Mouse (Mus musculus) left cerebral cortex, adult 9 months (tissue): ENCODE data around the gene Tipin.
"Not testable (repeated sequence)": the region's sequence is repeated elsewhere in the genome, so short reads cannot be mapped to it uniquely, and the experiment has no call there.

Experiments used
- DNase-seq, 2 experiments: peaks; one replicate each; pipeline ENCODE4 v3.0.0; 2022; ENCODE audit warnings: low spot score in 2 of 2

The Tipin gene

GRCm38 (mm10) chr9:64281105-64281780 lies at the start of gene Tipin:
Gene Tipin, plus strand, starts transcription at chr9:64281581.
- DNase-seq = peak; percentile 77 to 93

- DNase-seq = peak in 1 of 2 experiments; percentile 32
These were observed 49.7 kb upstream of the Tipin start for GRCm38 (mm10) chr9:64231674-64232073.

- DNase-seq = peak in 1 of 2 experiments; percentile 53
These were observed 49.0 kb upstream of the Tipin start for GRCm38 (mm10) chr9:64232257-64232957.

GRCm38 (mm10) chr9:64233656-64234055 lies 47.7 kb upstream of the Tipin start:
- DNase-seq = no peak

GRCm38 (mm10) chr9:64234768-64235435 lies 46.5 kb upstream of the Tipin start, which contains the start of gene Uchl4:
Gene Uchl4, plus strand, starts transcription at chr9:64235201.
- DNase-seq = no peak

- no peak for DNase-seq
These were observed 45.3 kb upstream of the Tipin start for GRCm38 (mm10) chr9:64236056-64236455.

- no peak for DNase-seq
These were observed 41.3 kb upstream of the Tipin start for GRCm38 (mm10) chr9:64240116-64240515.

GRCm38 (mm10) chr9:64240681-64241080 lies 40.7 kb upstream of the Tipin start:
- DNase-seq = no peak

- DNase-seq = no peak
These were observed 39.0 kb upstream of the Tipin start for GRCm38 (mm10) chr9:64242381-64242831.

GRCm38 (mm10) chr9:64249371-64249770 lies 32.0 kb upstream of the Tipin start:
- no peak for DNase-seq

GRCm38 (mm10) chr9:64250111-64250730 lies 31.2 kb upstream of the Tipin start:
- no peak for DNase-seq

- no peak for DNase-seq
These were observed 28.8 kb upstream of the Tipin start for GRCm38 (mm10) chr9:64252591-64253020.

GRCm38 (mm10) chr9:64253021-64253904 lies 28.1 kb upstream of the Tipin start, which contains the start of gene Map2k1:
Gene Map2k1, minus strand, starts transcription at chr9:64253631.
- peak; percentile 97 to 100 for DNase-seq

- DNase-seq = no peak
These were observed 26.0 kb upstream of the Tipin start for GRCm38 (mm10) chr9:64255422-64255821.

GRCm38 (mm10) chr9:64256204-64256603 lies 25.2 kb upstream of the Tipin start:
- no peak for DNase-seq

GRCm38 (mm10) chr9:64259906-64260305 lies 21.5 kb upstream of the Tipin start:
- no peak for DNase-seq

GRCm38 (mm10) chr9:64261023-64261422 lies 20.4 kb upstream of the Tipin start:
- DNase-seq = no peak

GRCm38 (mm10) chr9:64264813-64265212 lies 16.6 kb upstream of the Tipin start:
- no peak for DNase-seq

- no peak for DNase-seq
These were observed 14.2 kb upstream of the Tipin start for GRCm38 (mm10) chr9:64267231-64267630.

- DNase-seq = no peak
These were observed 13.2 kb upstream of the Tipin start for GRCm38 (mm10) chr9:64268196-64268595.

- DNase-seq = not testable (repeated sequence)
These were observed 12.5 kb upstream of the Tipin start for GRCm38 (mm10) chr9:64268836-64269235.
